ENCODE assay signal across 8 mouse cellular contexts in genomic region chr3:129421620-129422239, GRCm38 (mm10).
DNase-seq lines count a peak whose midpoint lies in the region; ATAC-seq and TF ChIP-seq lines count a peak whose summit lies in the region.
"Not testable (repeated sequence)": the region's sequence is repeated elsewhere in the genome, so short reads cannot be mapped to it uniquely, and the experiment has no call there.

No protein-coding gene starts in this region.

- WGBS in heart, adult 2 months: 31% methylated on average over 9 of the region's 10 CpGs
- WGBS in kidney, embryonic 15.5 days: 59% methylated on average over 9 of the region's 10 CpGs
- 41% methylated on average over 9 of the region's 10 CpGs for WGBS in liver, adult 2 months
- 56% methylated on average over 8 of the region's 10 CpGs for WGBS in midbrain, postnatal 0 days

- intact Hi-C loops in heart, adult 2 months (cut with DNase I): loop anchor here (1.0 to 5.0 kb wide), 3 partner anchors 113 to 266 kb away; no protein-coding TSS in a partner anchor

- ATAC-seq in kidney, embryonic 15.5 days (replicated peaks; ENCODE audit: low FRiP score): 0 out of 2 replicates have a peak, but pooled peaks have one; percentile 49
- not testable (repeated sequence) for ATAC-seq in midbrain, postnatal 0 days (ENCODE audit: low FRiP score)

- H3K4me2 ChIP-seq in kidney, embryonic 15.5 days; midbrain, postnatal 0 days (ENCODE audit: low read depth, low read length, poor library complexity, severe bottlenecking): not testable (repeated sequence)

- not testable (repeated sequence) for H3K27ac ChIP-seq in heart, adult 2 months; kidney, embryonic 15.5 days; liver, adult 2 months (replicated peaks; ENCODE audit: insufficient read depth, low read depth, low read length); midbrain, postnatal 0 days (ENCODE audit: low read depth, low read length); testis, adult 2 months (ENCODE audit: control insufficient read depth, insufficient read depth, low read depth, low read length)

- 0 out of 2 replicates have a peak, but pooled peaks have one; percentile 52 for TF ChIP-seq EP300 in heart, adult 2 months (IDR thresholded peaks at IDR 0.05; ENCODE audit: insufficient read depth, low read depth, low read length)

- H3K4me3 ChIP-seq in heart, adult 2 months; kidney, embryonic 15.5 days (replicated peaks); liver, adult 2 months (ENCODE audit: insufficient read depth, low read depth, low read length); midbrain, postnatal 0 days (ENCODE audit: low read depth, low read length); testis, adult 2 months (ENCODE audit: control insufficient read depth, low read depth, low read length): not testable (repeated sequence)

- H3K79me2 ChIP-seq in heart, adult 2 months (replicated peaks; ENCODE audit: control insufficient read depth, insufficient read depth, low read length); liver, adult 2 months (ENCODE audit: control insufficient read depth, insufficient read depth, low read length): not testable (repeated sequence)

- not testable (repeated sequence) for H3K27me3 ChIP-seq in heart, adult 2 months (ENCODE audit: control insufficient read depth, insufficient read depth, low read length); kidney, embryonic 15.5 days; liver, adult 2 months (ENCODE audit: control insufficient read depth, insufficient read depth, low read length); midbrain, postnatal 0 days (ENCODE audit: insufficient read depth, low read length); testis, adult 2 months (ENCODE audit: control insufficient read depth, insufficient read depth, low read length)

- not testable (repeated sequence) for H3K9me3 ChIP-seq in kidney, embryonic 15.5 days (replicated peaks); midbrain, postnatal 0 days (ENCODE audit: low read length)

- TF ChIP-seq CTCF in heart, adult 2 months (IDR thresholded peaks at IDR 0.05): peak; percentile 82
- TF ChIP-seq CTCF in liver, adult 2 months (IDR thresholded peaks at IDR 0.05; ENCODE audit: low read depth, low read length): peak; percentile 93
- peak; percentile 78 for TF ChIP-seq CTCF in midbrain, postnatal 0 days (IDR thresholded peaks at IDR 0.05)
- TF ChIP-seq CTCF in testis, adult 2 months (IDR thresholded peaks at IDR 0.05; ENCODE audit: control insufficient read depth, insufficient read depth, insufficient replicate concordance, low read depth, low read length): peak; percentile 57; the same call in 1 of the 2 replicates

- H3K36me3 ChIP-seq in heart, adult 2 months (ENCODE audit: control insufficient read depth, insufficient read depth, low read length); kidney, embryonic 15.5 days; liver, adult 2 months (ENCODE audit: control insufficient read depth, insufficient read depth, low read length); midbrain, postnatal 0 days (ENCODE audit: insufficient read depth, low read length); testis, adult 2 months (ENCODE audit: control insufficient read depth, insufficient read depth, low read length): not testable (repeated sequence)

- peak; percentile 85 for DNase-seq in CD4-positive, CD25-positive, alpha-beta regulatory T cell, adult 2 months (ENCODE audit: low read depth, low spot score)
- DNase-seq in adrenal gland, postnatal 10 days: peak; percentile 60
- DNase-seq in embryo, embryonic 10 days (ENCODE audit: low spot score): peak; percentile 65
- peak; percentile 12 to 51 for DNase-seq in heart, adult 2 months
- peak; percentile 56 for DNase-seq in liver, adult 2 months (ENCODE audit: extremely low read depth, low read depth, low spot score)
- DNase-seq in midbrain, postnatal 0 days (ENCODE audit: low spot score): peak; percentile 62

- not testable (repeated sequence) for TF ChIP-seq POLR2A in heart, adult 2 months (IDR thresholded peaks at IDR 0.05; ENCODE audit: insufficient read depth, low read depth, low read length); liver, adult 2 months (IDR thresholded peaks at IDR 0.05; ENCODE audit: extremely low read depth, insufficient read depth, low read length); testis, adult 2 months (IDR thresholded peaks at IDR 0.05; ENCODE audit: control insufficient read depth, low read depth, low read length)

- not testable (repeated sequence) for H3K9ac ChIP-seq in heart, adult 2 months (ENCODE audit: low read depth, low read length); kidney, embryonic 15.5 days; liver, adult 2 months (ENCODE audit: low read depth, low read length); midbrain, postnatal 0 days (replicated peaks; ENCODE audit: low read length, poor library complexity, severe bottlenecking)

- not testable (repeated sequence) for H3K4me1 ChIP-seq in heart, adult 2 months (ENCODE audit: control insufficient read depth, insufficient read depth, low read length); kidney, embryonic 15.5 days; liver, adult 2 months (ENCODE audit: control insufficient read depth, insufficient read depth, low read length); midbrain, postnatal 0 days (ENCODE audit: insufficient read depth, low read length); testis, adult 2 months (ENCODE audit: control insufficient read depth, insufficient read depth, low read length)

Comparison
In these comparisons a context has a peak if more than half of its experiments do, and no peak if none do; other contexts are left out.
1. DNase-seq: peak in every context shown above with its lines; median percentile 85 in CD4-positive, CD25-positive, alpha-beta regulatory T cell, adult 2 months; 65 in embryo, embryonic 10 days; 62 in midbrain, postnatal 0 days; 60 in adrenal gland, postnatal 10 days; 56 in liver, adult 2 months; 32 in heart, adult 2 months.